Mouse (Mus musculus) E14TG2a.4 (cell line): ENCODE results near the gene Akap12.

ENCODE experiments used
- CTCF ChIP-seq: conservative IDR thresholded peaks from 2 replicates; pipeline ENCODE4 v1.5.1; 2014; ENCODE audit warnings: low read length
- NANOG ChIP-seq: IDR thresholded peaks from 2 replicates; pipeline ENCODE4 v1.6.1; 2014; ENCODE audit warnings: borderline replicate concordance, low read length, mixed read lengths

DNA sequence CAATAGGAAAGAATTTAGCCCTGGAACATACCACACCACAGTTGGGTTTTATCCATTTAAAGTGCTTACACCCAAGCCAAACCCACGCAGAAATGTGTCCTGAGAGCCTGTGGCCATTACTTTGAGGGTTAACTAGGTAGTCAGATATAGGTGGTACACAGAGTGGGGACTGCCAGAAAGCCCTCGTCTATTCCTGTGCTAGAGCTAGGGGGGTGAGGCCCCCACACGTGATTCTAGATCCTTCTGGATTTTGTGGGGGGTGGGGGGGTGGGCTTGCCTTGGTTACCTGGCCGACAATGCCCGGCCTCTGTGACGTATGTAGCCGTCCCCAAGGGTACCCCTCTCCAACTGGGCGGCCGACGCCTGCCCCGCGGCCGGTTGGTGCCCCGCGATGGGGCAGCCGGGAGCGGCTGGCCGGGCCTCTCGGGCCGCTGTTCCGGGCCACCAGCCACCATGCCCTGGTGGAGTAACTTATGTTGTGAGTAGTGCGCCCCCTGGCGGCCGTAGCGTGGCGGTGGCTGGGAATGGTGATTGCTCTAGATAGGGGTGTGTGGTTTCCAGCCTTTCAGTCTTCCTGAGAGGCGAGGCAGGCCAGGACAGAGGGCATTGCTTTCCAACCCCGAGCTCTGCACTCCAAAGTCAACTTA is 80.4 kb downstream of the Akap12 start:
- TF ChIP-seq CTCF (peak; percentile 67), NANOG (no peak)
